Mouse (Mus musculus) thymus, adult 2 months (tissue): Measurements from ENCODE around the gene Mkrn2os.

Experiments used
- CTCF ChIP-seq: fragments of 200-500 bp; IDR thresholded peaks from 2 replicates; pipeline ENCODE4 v1.5.1; 2012; ENCODE audit warnings: mild to moderate bottlenecking, control low read depth, low read length, moderate library complexity, borderline replicate concordance; ENCODE audit not compliant: control insufficient read depth, poor library complexity, insufficient read depth; ENCODE audit errors: extremely low read depth
- POLR2A ChIP-seq: fragments of 200-500 bp; IDR thresholded peaks from 2 replicates; pipeline ENCODE4 v1.6.1; 2012; ENCODE audit warnings: mild to moderate bottlenecking, low read length, control low read depth, moderate library complexity; ENCODE audit not compliant: control insufficient read depth, poor library complexity, insufficient read depth; ENCODE audit errors: extremely low read depth

GRCm38 (mm10) chr6:115565479-115566045 is 26.8 kb downstream of the Mkrn2os start:
- TF ChIP-seq CTCF (no peak), POLR2A (no peak)
